Mouse (Mus musculus): ENCODE measurements at regions not wholly inside any gene's neighbourhood (a gene's known extent, or its start where the extent isn't known, plus 50 kb on each side); places are given as distances from the start of the nearest gene placed in this dataset.

DNA sequence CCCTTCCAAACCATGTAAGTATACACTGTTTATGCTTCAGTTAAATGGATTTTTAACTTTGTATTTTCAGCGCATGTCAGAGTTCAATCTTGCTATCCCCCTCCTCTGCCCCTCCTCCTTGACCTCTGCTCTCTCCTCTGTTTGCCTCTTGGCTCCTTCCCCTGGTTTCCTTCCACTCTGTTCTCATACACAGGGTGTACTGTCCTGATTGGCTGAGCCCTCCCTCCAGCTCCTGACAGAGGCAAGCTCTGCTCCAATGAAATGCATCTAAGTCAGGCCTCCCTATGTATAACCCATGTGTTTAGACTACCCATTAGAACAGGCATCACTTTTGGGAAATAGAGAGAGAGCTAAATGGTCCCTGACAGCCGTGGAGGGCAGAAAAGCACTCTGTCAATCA lies 133.5 kb upstream of the Tut7 start:
- no peak for DNase-seq (ENCODE audit: low spot score)

DNA sequence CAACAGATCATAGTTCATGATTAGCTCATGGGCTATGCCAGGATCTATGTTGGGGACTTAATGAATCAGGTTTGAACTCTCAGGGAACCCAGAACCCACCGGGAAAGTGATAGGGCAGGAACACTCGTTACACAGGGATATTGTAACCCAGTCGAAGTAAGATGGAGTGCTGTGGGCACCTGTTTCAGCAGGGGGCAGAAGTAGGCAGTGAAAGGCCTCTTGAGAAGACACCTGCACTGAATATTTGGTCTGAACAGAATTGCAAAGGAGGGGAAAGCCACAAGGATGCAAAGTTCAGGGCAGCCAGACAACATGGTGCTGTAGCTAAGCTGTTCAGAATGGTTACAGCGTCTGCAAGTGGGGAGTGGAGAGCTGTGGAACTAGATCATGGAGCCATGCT lies 129.9 kb upstream of the Tut7 start:
- no peak for DNase-seq (ENCODE audit: low spot score)

DNA sequence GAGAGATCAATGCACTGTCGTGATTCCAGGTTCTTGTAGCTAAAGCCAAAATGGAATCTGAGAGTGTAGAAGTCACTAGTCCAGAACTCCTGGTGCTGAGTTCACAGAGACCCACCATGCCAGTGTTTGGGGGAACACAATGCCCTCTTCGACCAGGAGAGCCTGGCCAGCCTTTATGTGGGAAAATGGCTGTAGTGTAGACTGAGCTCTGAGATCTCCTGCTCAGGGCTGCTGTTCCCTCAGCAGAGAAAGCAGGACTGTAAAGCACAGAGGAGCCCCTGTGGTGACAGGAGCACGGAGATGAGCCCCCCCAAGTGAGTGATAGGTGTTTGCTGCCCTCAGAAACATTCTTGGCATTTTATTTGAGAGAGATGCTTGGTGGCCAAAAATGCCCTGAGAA lies 129.2 kb upstream of the Tut7 start:
- DNase-seq (ENCODE audit: low spot score): no peak

DNA sequence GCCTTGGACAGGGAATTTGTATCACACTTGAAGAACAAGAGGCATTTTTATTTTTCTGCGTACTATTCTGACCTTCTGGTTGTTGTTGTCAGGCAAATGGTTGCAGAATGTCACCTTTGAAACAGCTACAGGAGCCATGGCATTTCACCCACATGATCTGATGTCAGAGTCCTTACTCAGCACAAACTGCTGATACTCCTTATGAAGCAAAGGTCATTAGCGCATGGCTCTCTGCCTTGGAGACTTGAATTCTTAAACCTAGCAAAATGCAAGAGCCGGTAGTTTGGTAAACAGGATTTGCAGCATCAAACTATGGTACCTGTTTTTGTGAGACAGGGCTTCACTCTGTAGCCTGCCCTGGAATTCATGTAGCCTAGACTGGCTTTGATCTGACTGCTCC lies 127.3 kb upstream of the Tut7 start:
- DNase-seq (ENCODE audit: low spot score): no peak

DNA sequence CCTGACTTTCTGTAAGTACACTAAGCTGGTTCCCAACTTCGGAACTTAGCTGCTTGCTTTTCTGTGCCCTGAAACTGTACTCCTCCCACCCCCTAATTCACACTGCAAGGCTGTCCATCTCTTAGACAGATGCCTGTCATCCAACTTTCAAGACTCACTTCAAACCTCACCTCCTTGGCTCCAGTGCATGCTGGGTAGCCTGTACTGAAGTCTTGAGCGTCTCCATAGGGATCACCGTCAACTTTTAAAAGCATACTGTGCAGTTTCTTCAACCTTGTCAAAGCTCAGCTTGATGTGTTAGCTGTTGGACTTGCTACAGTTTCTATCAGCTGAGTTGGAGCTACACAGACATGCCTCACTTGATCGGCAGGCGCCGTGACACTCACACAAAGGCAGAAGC lies 126.5 kb upstream of the Tut7 start:
- no peak for DNase-seq (ENCODE audit: low spot score)

DNA sequence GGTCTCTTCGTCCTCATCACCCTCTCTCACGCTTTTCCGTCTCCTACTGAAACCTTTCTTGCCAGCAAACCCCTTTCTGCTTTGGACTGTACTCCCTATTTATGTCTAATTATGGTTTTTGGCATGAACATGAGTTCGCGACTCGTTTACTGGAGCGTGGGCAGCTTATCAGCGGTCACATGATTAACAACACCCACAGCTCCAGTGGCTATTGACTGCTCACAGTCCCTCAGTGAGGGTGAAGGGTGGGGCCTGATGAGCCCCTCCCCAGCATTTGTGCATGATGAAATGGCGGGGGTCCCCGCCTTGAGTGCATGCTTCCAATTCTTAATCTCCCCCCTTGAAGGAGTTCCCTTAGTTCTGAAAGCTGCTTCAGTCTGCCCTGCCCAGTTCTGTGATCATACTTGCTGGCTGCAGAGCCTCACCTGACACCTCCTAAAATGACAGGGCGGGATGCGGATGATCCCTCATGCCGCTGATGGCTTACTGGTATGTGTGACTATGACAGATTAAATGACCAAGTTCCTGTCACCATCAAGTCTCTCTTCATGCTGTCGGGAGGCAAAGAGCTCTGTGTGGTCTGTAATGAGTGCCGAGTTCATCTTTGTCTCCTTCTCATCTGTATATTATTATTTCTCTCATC lies 125.7 kb upstream of the Tut7 start:
- DNase-seq (ENCODE audit: low spot score): no peak

DNA sequence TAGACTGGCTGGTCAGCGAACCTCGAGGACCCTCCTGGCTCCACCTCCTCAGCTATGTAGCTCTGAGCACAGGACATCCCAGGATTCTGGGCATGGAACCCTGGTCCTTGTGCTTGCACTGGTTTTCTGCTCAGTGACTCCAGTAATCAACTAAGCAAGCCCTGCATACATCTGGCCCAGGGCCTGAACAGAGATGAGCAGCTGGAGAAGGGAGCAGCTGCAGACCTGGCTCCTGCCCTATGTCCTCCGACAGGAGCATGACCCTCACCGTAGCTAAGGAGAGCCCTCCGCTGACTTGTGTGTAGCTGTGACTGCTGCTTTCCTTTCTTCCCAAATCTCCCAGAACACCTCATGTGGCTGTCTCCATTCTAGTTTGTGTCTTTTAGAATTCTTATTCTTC lies 124.5 kb upstream of the Tut7 start:
- no peak for DNase-seq (ENCODE audit: low spot score)

DNA sequence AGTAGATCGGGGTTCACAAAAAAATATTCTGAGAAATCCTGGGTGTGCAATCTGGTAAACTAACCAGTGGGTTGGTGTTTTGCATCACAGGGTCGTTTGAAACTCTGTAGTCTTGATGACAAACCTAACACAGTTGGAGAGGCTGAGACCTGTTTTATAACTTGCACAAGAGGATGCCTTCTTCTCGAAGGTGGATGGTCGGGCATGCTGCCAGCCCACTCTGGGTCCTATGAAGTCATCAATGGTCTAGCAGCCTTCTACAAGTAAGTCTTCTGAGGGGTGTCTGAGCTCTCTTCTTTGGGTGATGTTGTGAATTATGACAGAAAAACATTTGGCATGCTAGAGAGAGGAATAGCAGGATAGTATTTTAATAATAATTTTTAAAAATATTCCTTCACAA lies 123.6 kb upstream of the Tut7 start:
- no peak for DNase-seq (ENCODE audit: low spot score)

DNA sequence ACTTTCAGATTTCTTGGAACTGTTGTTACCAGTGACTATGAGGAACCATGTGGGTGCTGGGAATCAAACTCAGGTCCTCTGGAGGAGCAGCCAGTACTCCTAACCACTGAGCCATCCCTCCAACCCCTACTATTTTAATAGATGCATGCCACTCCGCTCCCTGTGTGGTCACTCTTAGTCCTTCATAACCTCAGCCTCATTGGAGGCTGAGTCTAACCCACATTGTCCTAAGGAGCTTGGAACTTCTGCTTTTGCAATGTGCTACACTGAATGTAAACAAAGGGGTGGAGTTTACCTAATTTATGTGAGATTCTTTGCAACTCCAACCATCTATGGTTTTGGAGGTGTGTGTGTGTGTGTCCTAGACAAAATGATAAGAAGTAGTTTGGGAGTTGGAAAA lies 122.7 kb upstream of the Tut7 start:
- no peak for DNase-seq (ENCODE audit: low spot score)

DNA sequence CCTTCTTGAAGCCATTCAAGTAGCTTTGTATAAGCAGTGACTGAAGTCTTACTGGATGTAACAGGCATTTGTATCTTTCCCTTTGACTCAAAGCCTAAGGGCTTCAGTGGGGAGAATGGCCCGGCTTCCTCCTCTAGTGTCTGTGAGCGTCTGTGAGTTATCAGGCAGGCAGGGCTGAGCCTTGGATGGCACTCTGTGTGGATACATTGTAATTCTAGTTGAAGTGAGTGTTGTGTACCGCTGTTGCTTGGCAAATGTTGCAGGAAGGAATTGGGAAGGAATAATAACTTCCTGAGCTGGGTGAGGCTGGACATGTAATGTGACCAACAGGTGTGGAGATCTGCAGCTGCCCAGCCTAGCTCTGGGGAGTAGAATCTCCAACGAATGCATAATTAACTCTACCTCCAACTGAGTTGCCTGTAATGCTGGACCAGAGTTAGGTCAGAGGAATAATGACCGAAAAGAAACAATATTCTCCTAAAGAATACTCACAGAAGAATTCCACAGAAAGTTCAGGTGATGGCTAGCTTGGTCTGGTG lies 120.7 kb upstream of the Tut7 start:
- no peak for DNase-seq (ENCODE audit: low spot score)

DNA sequence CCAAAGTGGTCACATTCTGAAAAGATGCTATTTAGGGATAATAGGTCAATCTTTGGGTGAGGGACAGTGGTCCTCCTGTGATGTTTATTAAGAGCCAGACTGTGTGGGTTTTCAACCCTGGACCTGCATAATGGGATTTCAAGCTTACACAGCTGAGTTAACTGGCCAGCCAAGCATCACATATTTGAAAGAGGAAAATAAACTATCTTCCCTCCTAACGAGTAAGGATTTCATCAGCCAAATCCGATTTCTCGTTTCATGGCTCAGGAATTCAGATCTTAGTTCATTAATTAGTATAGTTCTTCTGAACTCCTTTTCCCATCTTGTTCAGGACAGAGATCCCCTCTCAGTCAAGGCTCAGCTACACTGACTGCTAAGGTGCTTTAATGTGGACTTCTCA lies 120.1 kb upstream of the Tut7 start:
- DNase-seq (ENCODE audit: low spot score): no peak

DNA sequence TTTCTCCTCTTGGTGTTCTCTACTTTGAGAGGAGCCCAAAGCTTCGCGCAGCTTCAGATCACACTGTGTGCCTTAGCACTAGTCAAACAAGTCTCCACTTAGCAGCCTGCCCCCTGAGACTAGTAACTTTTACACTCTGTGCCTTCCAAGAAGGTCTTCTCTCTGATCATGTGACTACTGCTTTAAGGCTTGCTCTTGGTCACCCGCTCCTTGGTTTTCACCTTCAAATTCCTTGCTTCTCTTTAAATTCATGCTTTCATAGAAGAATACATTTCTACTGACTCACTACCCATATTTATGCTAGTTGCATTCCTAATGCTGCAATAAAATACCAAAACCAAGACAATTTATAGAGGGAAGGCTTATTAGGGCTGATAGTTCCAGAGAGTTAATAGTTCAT lies 118.6 kb upstream of the Tut7 start:
- no peak for DNase-seq (ENCODE audit: low spot score)

DNA sequence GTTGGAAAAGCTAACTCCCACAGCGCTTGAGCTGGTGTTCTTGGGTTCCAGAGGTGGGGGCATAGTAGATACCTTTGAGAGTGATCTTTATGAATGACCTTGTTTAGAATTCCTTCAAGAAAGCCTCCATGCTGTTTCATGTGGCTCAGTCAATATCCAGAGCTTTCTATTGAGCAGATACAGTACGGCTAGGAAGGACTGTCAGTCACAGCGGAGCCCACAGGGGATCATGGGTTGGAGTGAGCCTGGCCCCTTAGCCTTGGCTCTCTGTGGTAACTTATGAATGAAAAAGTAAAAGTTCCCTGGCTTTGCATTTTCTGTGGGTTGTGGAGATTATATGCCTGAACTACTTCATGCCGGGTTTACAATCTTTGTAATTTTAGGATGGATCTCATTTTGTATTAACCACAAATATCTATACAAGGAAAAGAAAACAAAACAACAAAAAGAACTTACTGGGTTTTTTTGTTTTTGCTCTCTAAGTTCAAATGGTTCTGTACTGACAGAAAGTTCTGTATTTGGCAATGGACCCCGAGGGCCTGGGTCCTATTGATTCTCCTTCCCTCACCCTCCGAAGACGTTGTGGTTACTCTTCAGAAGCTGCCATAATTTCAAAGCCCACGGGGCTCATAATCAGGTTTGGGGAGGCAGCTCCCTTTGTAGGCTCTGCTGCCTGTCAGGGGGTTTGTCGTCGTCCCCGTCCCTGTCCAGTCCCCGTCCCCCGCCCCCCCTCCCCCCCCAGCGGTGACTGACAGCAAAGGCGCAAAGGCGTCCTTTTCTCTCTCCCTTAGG lies 117.7 kb upstream of the Tut7 start:
- DNase-seq (ENCODE audit: low spot score): no peak

DNA sequence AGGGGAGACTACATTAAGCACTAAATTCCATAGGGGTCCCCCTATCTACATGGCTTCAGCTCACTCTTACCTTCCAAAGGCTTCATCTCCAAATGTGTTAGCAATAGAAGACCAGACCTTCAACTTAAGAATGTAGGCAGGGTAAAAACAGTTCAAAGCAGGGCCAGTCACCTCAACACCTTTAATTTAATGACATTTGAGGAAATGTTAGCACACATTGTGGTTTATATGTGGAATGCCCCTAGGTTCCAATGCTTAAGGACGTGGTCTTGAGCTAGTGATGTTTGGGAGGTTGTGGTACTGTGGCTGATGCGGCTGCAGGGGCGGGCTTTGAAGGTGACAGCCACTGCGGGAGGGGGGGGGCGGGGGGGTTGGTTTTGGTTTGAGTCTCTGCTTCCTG lies 116.9 kb upstream of the Tut7 start:
- no peak for DNase-seq (ENCODE audit: low spot score)

DNA sequence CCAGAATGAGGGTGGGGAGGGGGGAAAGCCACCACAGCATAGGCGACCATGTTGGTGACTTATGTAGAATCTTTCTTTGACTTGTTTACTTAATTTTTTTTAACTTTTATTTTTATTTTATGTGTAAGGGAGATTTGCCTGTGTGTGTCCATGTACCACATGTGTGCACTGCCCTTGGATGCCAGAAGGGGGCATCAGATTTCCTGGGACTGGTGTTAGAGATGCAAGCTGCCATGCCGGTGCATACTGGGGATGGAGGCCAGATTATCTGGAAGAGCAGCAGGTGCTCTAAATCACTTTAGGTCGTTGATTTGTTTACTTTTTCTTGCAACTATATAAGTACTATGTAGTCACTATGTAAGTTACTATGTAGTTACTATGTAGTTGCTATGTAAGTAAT lies 114.2 kb upstream of the Tut7 start:
- DNase-seq (ENCODE audit: low spot score): no peak

DNA sequence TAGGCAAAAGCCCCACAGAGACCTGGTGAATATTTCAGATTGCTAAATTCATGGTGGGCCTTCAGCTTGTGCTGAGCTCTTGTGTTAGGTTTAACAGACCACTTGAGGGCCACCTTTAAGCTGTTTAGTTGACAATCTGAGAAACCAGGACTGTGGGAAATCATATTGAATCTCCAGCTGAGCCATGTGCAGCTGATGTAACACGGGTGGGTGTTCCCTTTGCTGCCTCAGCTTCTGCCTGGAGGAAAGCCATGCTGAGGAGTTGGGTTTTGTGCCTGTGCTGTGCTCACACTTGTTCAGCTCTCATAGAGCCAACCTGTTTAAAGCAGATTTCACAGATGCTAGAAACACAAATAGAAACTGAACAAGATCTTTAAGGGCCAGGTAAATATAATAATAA lies 111.6 kb upstream of the Tut7 start:
- no peak for DNase-seq (ENCODE audit: low spot score)

DNA sequence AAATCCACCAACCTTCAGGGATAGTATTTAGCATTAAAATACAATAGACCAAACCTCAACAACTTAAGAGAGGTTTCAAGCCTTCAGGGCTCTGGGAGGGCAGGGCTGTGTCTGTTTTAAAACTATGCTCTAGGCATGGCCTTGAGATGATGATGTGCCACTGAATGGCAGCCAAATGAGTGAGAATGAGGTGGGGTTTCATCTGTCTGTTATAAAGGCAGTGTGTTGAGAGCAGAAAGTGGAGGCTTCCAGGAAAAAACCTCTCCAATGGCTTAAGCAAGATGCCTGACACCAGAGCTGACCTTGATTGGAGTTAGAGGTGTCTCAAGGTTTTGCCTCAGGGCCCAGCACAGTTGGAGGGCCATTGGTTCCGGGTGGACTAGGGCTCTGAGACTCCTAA lies 111.1 kb upstream of the Tut7 start:
- no peak for DNase-seq (ENCODE audit: low spot score)

DNA sequence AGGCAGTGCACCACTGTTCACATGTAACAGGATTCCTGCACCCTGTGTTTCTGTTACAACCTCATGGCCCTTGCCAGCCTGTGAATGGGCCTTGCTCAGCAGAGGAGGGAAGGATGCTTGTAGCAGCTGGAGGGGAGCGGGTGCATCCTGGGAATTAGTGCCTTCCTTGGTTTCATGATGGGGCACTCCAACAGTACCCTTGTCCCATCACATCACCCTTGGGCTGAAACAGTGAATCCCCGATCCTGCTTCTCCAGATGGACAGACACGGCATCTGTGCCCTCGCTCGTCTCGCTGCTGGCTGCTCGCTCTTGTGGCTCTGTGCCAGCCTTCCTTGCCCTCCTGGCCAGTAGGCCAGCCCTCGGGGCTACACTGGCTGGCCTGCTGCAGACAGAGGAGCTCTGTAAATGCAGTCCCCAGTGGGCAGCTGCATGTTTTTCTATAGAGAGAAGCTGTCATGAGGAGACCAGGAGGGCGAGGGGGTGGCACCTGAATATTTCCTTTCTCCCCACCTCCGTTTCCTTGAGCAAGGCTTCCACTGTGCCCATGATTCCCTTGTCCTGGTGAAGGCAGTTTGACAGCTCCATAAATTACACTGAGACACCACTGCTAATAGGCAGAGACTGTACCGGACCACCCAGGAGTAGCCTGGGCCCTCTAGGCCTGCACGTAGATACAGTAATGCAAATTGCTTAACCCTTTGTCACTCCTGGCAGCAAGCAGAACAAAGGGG lies 104.6 kb upstream of the Tut7 start:
- no peak for DNase-seq (ENCODE audit: low spot score)

DNA sequence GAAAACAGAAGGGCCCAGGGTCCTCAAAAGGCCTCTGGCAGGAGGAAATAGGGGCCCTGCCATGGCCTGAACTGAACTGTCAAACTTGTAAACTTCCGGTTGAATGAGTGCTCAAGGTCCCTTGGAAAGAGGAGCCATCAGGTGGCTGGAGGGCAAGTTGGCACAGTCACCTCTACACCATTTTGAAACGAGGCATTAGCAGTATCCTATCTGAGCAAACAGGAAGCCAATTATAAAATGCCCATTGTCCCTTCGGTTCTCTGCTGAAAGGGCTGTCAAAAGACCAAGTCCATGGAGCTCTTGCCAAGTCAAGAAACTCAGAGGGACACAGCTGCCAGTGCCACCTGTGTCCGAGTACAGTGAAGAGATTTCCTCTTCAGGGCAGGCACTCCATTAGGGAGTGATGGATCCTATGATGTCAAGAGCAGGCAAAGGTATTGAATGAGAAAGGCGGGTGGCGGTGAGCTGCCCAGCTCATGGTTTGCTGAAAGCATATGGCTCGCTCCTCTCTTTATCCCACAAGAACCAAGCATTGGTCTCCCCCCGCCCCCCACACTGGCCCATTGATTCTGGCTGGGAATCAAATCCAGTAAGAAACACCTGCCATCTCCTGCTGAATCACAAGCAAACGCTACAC lies 103.0 kb upstream of the Tut7 start:
- no peak for DNase-seq (ENCODE audit: low spot score)

DNA sequence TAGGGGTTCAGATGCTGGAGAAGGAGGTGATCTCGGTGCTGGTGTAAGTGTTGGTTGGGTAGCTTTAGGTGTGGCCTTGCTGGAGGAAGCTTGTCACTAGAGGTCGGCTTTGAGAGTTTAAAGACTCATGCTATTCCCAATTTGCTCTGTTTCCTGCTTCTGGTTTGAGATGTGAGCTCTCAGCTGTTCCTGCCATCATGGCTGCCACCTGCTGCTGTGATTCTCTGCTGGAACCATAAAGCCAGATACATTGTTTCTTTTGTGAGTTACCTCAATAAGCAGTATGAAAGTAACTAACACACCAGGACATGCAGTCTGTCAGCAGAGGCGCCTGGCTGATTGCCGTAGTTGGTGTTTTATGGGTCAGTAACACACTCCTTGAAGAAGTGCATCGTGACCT lies 94.2 kb upstream of the Tut7 start:
- no peak for DNase-seq (ENCODE audit: low spot score)

DNA sequence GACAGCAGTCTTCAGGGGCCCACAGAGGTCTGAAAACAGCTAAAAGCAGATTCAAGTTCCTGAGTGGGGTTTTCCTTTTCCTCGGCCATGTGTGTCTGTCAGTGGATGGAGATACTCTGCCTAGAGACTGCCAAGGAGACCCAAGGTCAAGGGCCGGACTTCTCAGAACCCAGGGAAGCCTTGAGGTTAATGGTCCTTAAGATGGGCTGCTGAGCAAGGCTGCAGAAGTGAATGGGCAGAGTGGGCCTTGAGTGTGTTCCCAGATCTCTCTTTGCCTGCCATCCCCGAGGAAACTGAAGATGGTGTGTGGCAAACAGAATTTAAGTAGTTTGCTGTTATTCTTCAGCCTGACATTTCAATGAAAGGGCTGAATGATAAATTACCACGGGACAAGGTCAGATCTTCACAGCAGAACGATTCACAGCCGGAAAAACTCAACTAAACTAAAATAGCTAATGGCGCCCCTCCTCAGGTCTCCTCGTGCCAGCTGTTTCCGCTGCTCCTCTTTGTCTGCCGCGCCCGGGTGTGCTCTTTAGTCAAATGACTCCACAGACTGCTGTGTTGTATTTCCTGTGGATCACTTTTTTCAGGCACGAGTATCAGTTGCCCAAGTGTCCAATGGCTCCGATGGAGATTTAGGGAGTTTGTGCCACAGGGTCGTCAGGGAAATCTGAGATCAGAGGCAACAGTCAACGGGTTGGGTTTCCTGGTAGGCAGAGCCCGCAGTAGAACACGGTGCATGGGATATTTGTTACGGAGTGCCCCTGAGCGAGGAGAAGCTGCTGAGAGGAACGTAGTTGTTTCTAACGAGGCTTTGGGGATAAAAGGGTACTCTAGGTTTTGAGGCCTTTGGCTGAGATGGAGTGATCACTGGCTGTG lies 93.5 kb upstream of the Tut7 start:
- DNase-seq (ENCODE audit: low spot score): no peak

DNA sequence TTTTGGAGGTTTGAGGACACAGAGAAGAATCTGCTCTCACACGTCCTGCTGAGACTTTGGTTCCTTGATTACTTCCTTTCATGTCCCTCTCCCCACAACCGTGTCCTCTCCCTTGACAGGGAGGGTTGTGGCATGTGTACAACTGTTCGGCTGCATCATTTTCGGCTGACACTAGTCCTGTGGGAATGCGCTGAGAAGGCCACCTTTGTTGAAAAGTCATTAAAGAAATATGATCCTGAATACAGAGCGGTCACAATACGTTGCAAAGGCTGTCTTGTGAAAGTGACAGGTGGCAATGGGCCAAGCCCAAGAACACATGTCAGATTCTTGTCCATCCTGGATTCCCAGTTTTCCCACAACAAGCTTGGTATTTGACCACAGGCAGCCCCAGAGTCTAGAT lies 92.8 kb upstream of the Tut7 start:
- no peak for DNase-seq (ENCODE audit: low spot score)
